Mouse (Mus musculus) embryo, embryonic 10.5 days (tissue): ENCODE data around the gene Lage3.
"Not testable (repeated sequence)": the region's sequence is repeated elsewhere in the genome, so short reads cannot be mapped to it uniquely, and the experiment has no call there.

Source experiments
- DNase-seq: peaks from one replicate; pipeline ENCODE4 v3.0.0-alpha.2; 2015; ENCODE audit warnings: low spot score

The Lage3 gene

GRCm38 (mm10) chrX:74353467-74353770 lies at the start of gene Lage3:
Gene Lage3, minus strand, starts transcription at chrX:74353618.
- DNase-seq: peak; percentile 81

- DNase-seq: no peak
These were observed 46.7 kb upstream of the Lage3 start for GRCm38 (mm10) chrX:74400136-74400535.

DNA sequence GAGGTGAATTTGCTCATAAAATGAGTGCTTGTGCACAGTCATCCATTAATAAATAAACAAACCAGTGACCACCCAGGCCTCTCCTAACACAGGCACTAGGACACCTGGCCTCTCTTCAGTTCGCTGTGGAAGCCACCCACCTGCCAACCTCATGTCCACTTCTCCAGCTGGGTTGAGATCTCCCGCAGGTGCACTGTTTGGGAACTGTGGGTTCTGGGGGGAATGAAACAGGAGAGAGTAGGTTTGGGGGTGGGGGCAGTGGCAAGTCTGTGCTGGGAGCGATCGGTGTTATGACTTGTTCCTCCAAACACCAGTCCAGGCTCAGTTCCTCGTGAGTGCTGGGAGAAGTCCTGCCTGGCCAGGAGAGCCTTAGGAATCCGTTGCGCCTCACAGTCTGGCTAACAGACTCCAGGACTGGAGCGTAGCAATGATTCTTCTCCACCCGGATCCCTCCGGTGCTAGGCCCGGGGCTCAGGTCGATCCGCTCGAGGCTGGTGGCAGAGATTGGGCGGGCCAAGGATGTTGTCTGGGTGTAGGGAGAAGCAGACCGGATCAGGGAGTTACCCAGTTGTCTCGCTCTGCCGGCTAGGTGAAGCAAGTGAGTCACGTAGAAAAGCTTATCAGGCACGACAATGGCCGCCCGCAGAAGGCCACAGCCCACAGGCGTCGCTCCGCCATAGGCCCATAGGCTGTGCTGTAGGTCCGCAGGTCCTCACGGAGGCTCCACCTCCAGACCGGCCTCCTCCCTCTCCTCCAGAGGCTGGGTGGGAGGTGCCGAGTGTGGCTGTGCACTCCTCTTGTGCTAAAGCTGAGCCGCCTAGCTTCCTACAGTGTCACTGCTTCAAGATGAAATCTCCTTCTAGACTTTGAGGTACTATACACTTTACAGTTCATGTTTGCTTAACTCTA lies 39.4 kb upstream of the Lage3 start, which contains the start of the genes Fam3a and Ikbkg:
Gene Fam3a (minus strand): TSS at position 738 of the 909 bp plus-strand sequence.
Gene Ikbkg (plus strand): TSS at position 756 of the 909 bp plus-strand sequence.
- peak; percentile 86 for DNase-seq

DNA sequence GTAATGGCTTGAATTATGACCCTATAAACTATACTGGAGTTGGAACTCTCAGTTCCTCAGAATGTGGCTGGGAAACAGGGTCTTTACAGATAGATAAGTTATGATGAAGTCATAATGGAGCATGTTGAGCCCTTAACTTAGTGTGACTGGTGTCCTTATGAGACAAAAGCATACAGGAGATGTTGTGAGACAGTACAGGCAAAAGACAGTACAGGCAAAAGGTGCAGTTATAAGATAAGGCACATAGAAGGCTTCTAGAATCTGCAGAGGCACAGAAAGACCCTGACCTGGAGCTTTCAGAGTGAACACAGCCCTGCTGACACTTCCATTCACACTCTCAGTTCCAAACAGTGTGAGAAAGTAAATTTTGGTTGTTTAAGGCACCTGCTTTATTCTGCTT lies 34.7 kb upstream of the Lage3 start:
- no peak for DNase-seq

DNA sequence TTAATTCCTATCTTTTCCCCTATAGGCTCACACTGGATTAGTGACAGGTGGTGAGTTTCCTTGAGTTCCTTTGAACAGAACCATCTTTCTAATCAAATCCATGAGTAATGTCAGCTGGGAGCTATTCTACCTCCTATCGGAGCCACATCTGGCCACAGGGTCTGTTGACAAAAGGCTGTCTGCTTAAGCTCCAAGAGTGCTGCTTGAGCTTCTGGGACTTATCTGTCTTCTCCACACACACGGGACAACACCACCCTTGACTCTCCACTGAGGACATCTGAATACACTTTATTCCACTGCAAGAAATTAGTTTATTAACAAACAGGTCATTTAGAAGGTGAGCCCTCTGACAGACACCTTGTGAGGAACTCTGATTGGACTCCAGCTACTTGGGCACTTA lies 31.0 kb upstream of the Lage3 start:
- DNase-seq: no peak

DNA sequence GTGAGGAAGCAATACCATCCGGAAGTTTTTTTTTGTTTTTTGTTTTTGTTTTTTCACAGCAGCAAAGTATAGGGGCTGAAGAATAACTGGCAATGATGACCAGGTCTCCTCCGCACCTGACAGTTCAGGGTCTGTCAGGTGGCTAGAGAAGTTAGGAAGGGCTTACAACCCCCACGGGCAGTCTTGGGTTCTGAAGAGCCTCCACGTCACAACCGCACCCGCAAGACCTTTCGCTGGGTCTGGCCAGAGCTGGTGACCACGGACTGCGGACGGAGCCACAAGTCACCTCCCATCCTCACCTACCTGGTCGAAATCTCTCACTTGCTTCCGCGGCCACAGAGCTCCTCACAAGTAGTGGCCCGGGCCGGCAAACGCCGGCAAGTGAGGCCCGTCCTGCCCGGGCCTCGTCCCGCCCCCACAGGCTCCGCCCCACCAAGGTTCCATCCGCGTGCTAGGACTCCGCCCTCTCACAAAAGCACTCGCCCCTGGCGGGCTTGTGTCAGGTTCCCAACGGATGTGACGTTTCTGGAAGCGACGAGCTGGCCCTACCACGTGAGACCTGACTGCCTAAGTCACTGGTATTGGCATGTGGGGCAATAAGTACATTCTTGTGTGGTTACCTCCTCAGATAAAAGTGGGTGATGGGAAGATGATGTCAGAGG lies 19.6 kb upstream of the Lage3 start, which contains the start of the genes Ubl4a and Slc10a3:
Gene Ubl4a (minus strand): TSS at position 331 of the 662 bp plus-strand sequence.
Gene Slc10a3 (minus strand): TSS at position 462 of the 662 bp plus-strand sequence.
- DNase-seq: peak; percentile 90

- peak; percentile 71 for DNase-seq
These were observed 14.9 kb upstream of the Lage3 start for GRCm38 (mm10) chrX:74368209-74368909.

- DNase-seq: no peak
These were observed 14.1 kb upstream of the Lage3 start for GRCm38 (mm10) chrX:74367512-74367911.

DNA sequence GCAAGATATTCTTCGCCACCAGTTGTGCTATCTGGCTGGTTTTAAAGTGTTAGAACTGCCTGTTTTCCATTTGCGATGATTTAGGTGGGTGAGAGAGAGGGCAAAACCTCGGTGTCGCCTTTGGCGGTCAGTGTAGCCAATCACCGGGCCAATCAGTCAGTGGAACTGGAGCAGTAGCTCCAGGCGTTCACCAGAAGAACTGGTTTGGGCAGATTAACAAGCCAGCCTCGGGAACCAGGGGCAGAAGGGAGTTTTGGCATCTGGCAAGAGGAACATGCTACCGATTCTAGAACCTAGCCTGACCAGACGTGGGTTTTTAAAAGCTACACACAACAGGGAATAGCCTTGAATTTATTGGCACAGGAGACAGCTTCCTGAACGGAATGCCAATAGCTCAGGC lies 5.8 kb upstream of the Lage3 start:
- no peak for DNase-seq

DNA sequence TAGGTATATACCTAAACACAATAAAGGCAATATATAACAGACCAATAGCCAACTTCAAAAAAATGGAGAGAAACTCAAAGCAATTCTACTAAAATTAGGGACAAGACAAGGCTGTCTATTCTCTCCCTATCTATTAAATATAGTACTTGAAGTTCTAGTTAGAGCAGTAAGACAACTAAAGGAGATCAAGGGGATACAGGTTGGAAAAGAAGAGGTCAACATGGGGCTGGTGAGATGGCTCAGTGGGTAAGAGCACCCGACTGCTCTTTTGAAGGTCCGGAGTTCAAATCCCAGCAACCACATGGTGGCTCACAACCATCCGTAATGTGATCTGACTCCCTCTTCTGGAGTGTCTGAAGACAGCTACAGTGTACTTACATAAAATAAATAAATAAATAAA lies 3.7 kb upstream of the Lage3 start:
- not testable (repeated sequence) for DNase-seq

- peak; percentile 6 for DNase-seq
These were observed 562 bp downstream of the Lage3 start for GRCm38 (mm10) chrX:74352645-74353466.

DNA sequence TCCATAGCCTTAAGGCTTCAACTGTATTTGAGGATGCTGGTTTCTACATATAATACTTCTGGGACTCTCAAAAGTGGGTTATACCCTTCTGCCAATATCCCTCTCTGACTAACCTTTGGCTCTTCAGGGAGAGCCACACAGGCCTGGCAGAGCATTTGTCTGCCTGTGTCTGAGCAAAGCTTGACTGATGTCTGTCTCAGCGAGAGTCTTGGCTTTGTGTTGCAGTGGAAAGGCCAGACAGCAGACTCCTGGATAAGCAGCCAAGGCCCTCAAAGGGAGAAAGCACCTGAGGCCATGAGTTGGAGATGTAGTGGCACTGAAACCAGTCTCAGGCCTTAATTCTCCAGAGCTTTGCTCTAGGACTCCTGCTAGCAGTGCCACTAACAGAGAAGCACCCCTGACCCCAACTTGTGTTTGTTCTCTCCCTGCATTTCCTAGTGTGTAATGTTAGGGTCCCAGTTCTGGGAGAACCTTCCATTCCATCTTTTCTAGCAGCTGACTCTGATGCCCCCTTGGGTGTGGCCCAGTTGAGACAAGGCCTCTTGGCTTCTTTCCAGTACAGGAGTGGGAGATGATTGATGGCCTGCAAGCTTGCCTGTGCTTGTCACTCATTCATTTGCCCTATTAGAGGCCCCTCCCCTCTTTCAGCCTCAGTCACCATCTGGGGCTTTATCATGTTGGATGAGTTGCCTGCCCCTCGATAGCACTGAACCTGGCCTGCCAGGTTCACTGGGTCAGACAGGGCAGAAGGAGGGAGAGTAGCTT lies 23.1 kb downstream of the Lage3 start:
- no peak for DNase-seq

GRCm38 (mm10) chrX:74329215-74329671 lies 24.2 kb downstream of the Lage3 start:
- no peak for DNase-seq

- peak; percentile 75 for DNase-seq
These were observed 24.7 kb downstream of the Lage3 start, which contains the start of gene Plxna3 for GRCm38 (mm10) chrX:74328725-74329161. Gene Plxna3, plus strand, starts transcription at chrX:74329066.

DNA sequence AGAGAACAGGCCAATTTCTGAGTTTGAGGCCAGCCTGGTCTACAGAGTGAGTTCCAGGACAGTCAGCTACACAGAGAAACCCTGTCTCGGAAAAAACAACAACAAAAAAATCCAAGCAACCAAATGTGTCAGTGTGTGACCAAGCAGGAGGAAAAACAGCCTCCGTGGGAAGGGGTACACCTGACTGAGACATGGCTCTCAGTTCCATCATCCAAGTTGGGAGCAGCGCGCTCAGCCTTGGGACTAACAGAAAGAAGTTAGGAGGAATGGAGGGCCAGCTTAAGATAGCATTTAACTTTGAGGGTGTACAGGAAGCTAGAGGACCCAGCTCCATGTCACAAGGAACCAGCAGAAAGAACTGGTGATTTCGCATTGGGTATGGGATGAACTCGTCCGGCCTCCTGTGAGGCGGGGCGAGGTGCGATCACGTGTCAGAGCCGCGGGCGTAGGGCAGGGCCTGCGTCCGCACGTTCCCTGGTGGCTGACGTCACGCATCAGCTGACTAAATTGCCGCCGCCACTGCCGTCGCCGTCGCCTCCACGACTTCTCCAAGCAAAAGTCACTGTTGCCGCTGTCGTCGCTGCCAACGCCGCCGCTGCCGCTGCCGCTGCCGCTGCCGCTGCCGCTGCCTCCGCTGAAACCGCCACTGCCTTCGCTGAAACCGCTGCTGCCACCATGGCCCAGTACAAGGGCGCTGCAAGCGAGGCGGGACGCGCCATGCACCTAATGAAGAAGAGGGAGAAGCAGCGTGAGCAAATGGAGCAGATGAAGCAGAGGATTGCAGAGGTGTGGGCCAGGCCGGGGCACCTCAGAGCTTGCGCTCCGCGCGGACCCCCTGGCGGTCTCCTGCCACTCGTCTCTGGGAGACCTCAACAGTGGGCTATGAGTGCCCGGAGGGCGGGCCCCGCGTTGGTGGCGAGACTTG lies 40.6 kb downstream of the Lage3 start, which contains the start of gene Fam50a:
Gene Fam50a (plus strand): TSS at position 494 of the 925 bp plus-strand sequence.
- peak; percentile 86 for DNase-seq

DNA sequence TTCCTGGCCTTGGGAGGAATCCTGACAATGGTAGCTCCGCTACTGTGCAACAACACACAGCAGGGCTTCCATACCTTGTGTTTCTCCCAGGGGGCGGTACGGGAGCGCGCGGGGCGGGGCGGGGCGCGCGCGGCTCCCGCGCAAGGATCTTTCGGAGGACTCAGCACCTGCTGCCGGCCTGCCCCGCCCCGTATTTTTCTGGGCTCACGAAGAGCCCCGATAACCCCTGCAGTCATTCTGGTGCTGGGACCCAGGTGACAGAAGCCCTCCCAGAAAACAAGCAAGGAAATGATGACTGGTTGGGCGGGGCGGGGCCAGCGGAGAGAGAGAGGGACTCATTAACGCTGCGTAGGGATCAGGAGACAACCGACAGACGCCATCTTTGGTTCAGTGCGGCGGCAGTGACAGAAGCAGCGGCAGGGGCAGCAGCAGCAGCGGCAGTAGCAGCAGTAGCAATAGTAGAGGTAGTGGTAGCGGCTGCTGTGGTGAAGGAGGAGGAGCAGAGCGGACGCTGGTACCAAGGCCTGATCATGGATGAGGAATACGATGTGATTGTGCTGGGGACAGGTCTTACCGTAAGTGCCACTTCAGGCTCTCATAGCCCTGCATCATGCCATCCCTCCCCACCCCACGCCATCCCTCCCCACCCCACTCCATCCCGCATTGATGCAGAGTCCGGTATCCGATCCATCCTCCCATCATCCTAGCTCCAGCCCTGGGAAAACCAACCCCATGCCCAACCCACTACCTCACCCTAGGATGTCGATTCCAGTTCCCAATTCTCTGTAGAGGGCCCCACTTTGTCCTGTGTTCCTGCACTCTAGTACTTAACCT lies 48.3 kb downstream of the Lage3 start, which contains the start of gene Gdi1:
Gene Gdi1 (plus strand): TSS at position 132 of the 834 bp plus-strand sequence.
- DNase-seq: peak; percentile 79
